Comparison of ENCODE assay signal across 12 mouse cellular contexts in genomic region chr13:56582720-56583119, GRCm38 (mm10). TPM values are rescaled to one million over a fixed set of nuclear protein-coding genes. Genes with fewer than 3 reads are reported as not detected.
DNase-seq lines count a peak whose midpoint lies in the region; ATAC-seq lines count a peak whose summit lies in the region.
"Had no signal": no experiment of that assay in that cellular context is flagged by ENCODE, and none has a peak within 500 bp of the region (broad histone marks: within the 10 kb centered on the region; RNA-seq: fewer than 3 reads in every experiment).

No protein-coding gene starts in this region.

- ATAC-seq in embryonic facial prominence, embryonic 12.5 days (ENCODE audit: insufficient number of reproducible peaks, insufficient read depth, low FRiP score, low TSS enrichment), result no peak
- no peak for ATAC-seq in limb, embryonic 13.5 days (ENCODE audit: low FRiP score, low read depth)
- no peak for ATAC-seq in megakaryocyte, adult 5-6 weeks (ENCODE audit: poor library complexity, severe bottlenecking)

- no peaks in the 10 kb centered on the region for H3K36me3 ChIP-seq in heart, embryonic 10.5 days
- no peaks in the 10 kb centered on the region for H3K36me3 ChIP-seq in embryonic facial prominence, embryonic 12.5 days
- no peaks in the 10 kb centered on the region for H3K36me3 ChIP-seq in limb, embryonic 13.5 days
- H3K36me3 ChIP-seq: liver, embryonic 15.5 days had no signal

- H3K27me3 ChIP-seq in heart, embryonic 10.5 days (ENCODE audit: insufficient read depth, poor library complexity, severe bottlenecking), result no peaks in the 10 kb centered on the region
- H3K27me3 ChIP-seq in embryonic facial prominence, embryonic 12.5 days, result no peaks in the 10 kb centered on the region
- H3K27me3 ChIP-seq in limb, embryonic 13.5 days, result no peaks in the 10 kb centered on the region
- H3K27me3 ChIP-seq: liver, embryonic 15.5 days had no signal

- no peak overlapping the region for H3K4me3 ChIP-seq in heart, embryonic 10.5 days
- no peak overlapping the region for H3K4me3 ChIP-seq in embryonic facial prominence, embryonic 12.5 days
- no peak overlapping the region for H3K4me3 ChIP-seq in limb, embryonic 13.5 days
- H3K4me3 ChIP-seq: liver, embryonic 15.5 days had no signal

- no peak overlapping the region for H3K9ac ChIP-seq in embryonic facial prominence, embryonic 12.5 days
- H3K9ac ChIP-seq in limb, embryonic 13.5 days, result 0 out of 2 replicates have a peak overlapping the region, but pooled peaks have one; percentile 39
- H3K9ac ChIP-seq: liver, embryonic 15.5 days had no signal

- no peak for DNase-seq in heart, embryonic 10.5 days (ENCODE audit: low spot score)
- DNase-seq in heart, adult 8-10 months (ENCODE audit: low spot score), result no peak
- peak; percentile 69 for DNase-seq in 3134 (ENCODE audit: extremely low read depth, insufficient read length, low spot score)
- DNase-seq in spleen, adult 18-20 months, result no peak
- no peak for DNase-seq in layer of hippocampus, postnatal 10 days (ENCODE audit: low spot score in 2 of 2)
- DNase-seq: kidney, adult 8-10 months; thymus, postnatal 25 days had no signal

- H3K4me1 ChIP-seq in heart, embryonic 10.5 days, result peaks cover 36% of the 10 kb centered on the region
- peaks cover 43% of the 10 kb centered on the region for H3K4me1 ChIP-seq in embryonic facial prominence, embryonic 12.5 days
- peaks cover 46% of the 10 kb centered on the region for H3K4me1 ChIP-seq in limb, embryonic 13.5 days

- H3K9me3 ChIP-seq in heart, embryonic 10.5 days, result no peaks in the 10 kb centered on the region
- H3K9me3 ChIP-seq in embryonic facial prominence, embryonic 12.5 days, result no peaks in the 10 kb centered on the region
- no peaks in the 10 kb centered on the region for H3K9me3 ChIP-seq in limb, embryonic 13.5 days
- H3K9me3 ChIP-seq: liver, embryonic 15.5 days had no signal

- WGBS in heart, embryonic 10.5 days, result 42% methylated on average over 3 of the region's 3 CpGs
- 19% methylated on average over 3 of the region's 3 CpGs for WGBS in embryonic facial prominence, embryonic 12.5 days
- 10% methylated on average over 3 of the region's 3 CpGs for WGBS in limb, embryonic 13.5 days

- peak overlapping the region; percentile 83 for H3K27ac ChIP-seq in heart, embryonic 10.5 days
- H3K27ac ChIP-seq in embryonic facial prominence, embryonic 12.5 days, result peak overlapping the region; percentile 96
- peak overlapping the region; percentile 96 for H3K27ac ChIP-seq in limb, embryonic 13.5 days
- H3K27ac ChIP-seq: liver, embryonic 15.5 days had no signal

- H3K4me2 ChIP-seq in embryonic facial prominence, embryonic 12.5 days (replicated peaks), result no peak overlapping the region; the same call in 1 of the 2 replicates
- H3K4me2 ChIP-seq in limb, embryonic 13.5 days (replicated peaks), result no peak overlapping the region
- H3K4me2 ChIP-seq: liver, embryonic 15.5 days had no signal

RNA-seq across cellular contexts. Expression of gene Tgfbi, which starts 26.6 kb away (rescaled TPM):
- polyA plus RNA-seq in heart, embryonic 10.5 days (2016; fragmentation: Nextera tagmentation; extraction: Ambion mirVana), result 50.4 and 66.2 TPM in 2 replicates
- total RNA-seq in heart, adult 8-10 months (2022), result 10 to 100 TPM; 10.2 to 16.8 (median 14.4) TPM
- polyA plus RNA-seq in embryonic facial prominence, embryonic 12.5 days (2016; fragmentation: Nextera tagmentation; extraction: Ambion mirVana), result 120 and 121 TPM in 2 replicates
- 180 and 183 TPM in 2 replicates for polyA plus RNA-seq in limb, embryonic 13.5 days (2015; fragmentation: Nextera tagmentation; extraction: Ambion mirVana)
- 321 and 326 TPM in 2 replicates for total RNA-seq in megakaryocyte, adult 5-6 weeks (2015)
- total RNA-seq in megakaryocyte, adult 5-6 weeks (2017), result 505 and 532 TPM in 2 replicates
- total RNA-seq in layer of hippocampus, postnatal 10 days (2021), result 1 to 10 TPM; 3.9 to 4.1 TPM

RNA-seq across cellular contexts. Expression of gene Lect2, which starts 34.4 kb away (rescaled TPM):
- polyA plus RNA-seq in heart, embryonic 10.5 days (2016; fragmentation: Nextera tagmentation; extraction: Ambion mirVana), result 0.41 and 8.8 TPM in 2 replicates
- total RNA-seq in heart, adult 8-10 months (2022), result not detected
- polyA plus RNA-seq in embryonic facial prominence, embryonic 12.5 days (2016; fragmentation: Nextera tagmentation; extraction: Ambion mirVana), result not detected in 2 replicates
- not detected in 2 replicates for polyA plus RNA-seq in limb, embryonic 13.5 days (2015; fragmentation: Nextera tagmentation; extraction: Ambion mirVana)
- not detected in 2 replicates for total RNA-seq in megakaryocyte, adult 5-6 weeks (2015)
- total RNA-seq in megakaryocyte, adult 5-6 weeks (2017), result not detected in 2 replicates
- total RNA-seq in layer of hippocampus, postnatal 10 days (2021), result not detected
- total RNA-seq: adrenal gland, postnatal 36 days had no signal

Comparison
In these comparisons a context has a peak if more than half of its experiments do, and no peak if none do; other contexts are left out.
1. RNA of gene Tgfbi, which starts 26.6 kb away (total RNA-seq): 321 to 532 TPM in megakaryocyte, adult 5-6 weeks; 10.2 to 16.8 TPM in heart, adult 8-10 months and 3.9 to 4.1 TPM in layer of hippocampus, postnatal 10 days; every median in the first group is over 10 times any median in the second.
2. Peak in every context shown above with its lines, with median percentiles within 50 percentile points of each other: H3K27ac ChIP-seq.